Mouse (Mus musculus): ENCODE results near the gene Tnfrsf13b. TPM values are rescaled to one million over a fixed set of nuclear protein-coding genes. Genes with fewer than 3 reads are reported as not detected.

Tnfrsf13b gene
- polyA plus RNA-seq, 1 experiment: 0.49 TPM

DNA sequence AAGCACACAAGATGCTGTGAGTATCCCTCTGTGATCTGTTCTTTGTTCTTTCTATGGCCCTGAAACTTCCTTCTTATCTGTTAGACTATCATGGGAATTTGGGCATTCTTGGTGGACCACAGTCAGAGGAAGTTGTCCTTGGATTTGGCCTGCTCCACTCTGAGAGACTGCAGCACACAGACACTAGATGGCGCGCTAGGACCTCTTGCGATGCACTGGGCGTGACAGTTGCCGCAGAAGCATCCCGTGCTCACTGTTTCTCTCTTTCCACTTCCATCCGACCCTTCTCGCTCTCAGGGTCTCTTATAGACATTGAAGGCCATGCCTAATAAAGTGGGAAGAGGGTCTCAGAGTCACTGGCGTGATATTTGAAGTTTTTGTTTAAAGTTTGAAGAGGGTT is 66.8 kb downstream of the Tnfrsf13b start:
- peaks cover 2% of the 10 kb centered on the region for H3K4me1 ChIP-seq (ENCODE audit: control insufficient read depth)
- no peak for TF ChIP-seq GATA1 (IDR thresholded peaks at IDR 0.05; ENCODE audit: low read length)
- TF ChIP-seq TAL1 (IDR thresholded peaks at IDR 0.05; ENCODE audit: low read length): no peak

DNA sequence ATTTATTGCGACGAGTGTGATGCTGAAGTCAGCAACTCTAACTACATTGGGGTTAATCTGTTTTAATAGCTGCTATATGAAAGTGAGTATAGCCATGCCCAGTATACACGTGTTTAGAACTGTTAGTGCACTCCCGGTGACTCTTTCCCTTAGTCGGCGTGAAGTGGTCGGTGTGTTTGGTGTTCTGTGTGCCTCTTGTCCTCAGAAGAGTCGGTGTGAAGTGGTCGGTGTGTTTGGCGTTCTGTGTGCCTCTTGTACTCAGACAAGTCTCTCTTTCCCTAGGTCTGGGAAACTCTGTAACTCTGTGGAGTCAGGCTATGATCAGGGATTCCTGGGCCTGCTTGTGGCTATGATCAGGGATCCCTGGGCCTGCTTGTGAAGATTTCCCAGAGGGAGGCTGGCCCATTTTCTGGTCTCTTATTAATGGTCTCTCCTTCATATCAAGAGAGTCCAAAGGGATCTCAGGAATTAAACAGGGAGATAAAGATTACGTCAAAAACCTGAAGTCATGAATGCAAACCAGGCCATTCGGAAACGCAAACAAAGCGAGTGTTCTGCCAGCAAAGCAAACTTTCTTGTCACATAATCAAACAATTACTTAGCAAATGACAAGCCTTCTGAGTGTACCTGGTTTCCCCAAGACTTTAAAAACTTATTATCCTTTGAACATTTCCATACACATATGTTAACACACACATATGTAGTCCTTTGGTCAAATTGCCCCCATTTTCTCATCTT is 70.2 kb downstream of the Tnfrsf13b start:
- Histone ChIP-seq H3K27me3 (ENCODE audit: control insufficient read depth) (peaks cover 13% of the 10 kb centered on the region), H3K4me1 (ENCODE audit: control insufficient read depth) (no peaks in the 10 kb centered on the region), H3K36me3 (ENCODE audit: control insufficient read depth) (no peaks in the 10 kb centered on the region), H3K9me3 (ENCODE audit: control insufficient read depth, low read length) (no peaks in the 10 kb centered on the region), H3K4me3 (replicated peaks) (no peak overlapping the region)
- TF ChIP-seq GATA1 (IDR thresholded peaks at IDR 0.05; ENCODE audit: low read length) (no peak), TAL1 (IDR thresholded peaks at IDR 0.05; ENCODE audit: low read length) (no peak)

More for the DNA sequence above, 66.8 kb downstream of the Tnfrsf13b start:
- H3K36me3 ChIP-seq (ENCODE audit: control insufficient read depth): no peaks in the 10 kb centered on the region
- H3K27me3 ChIP-seq (ENCODE audit: control insufficient read depth): peaks cover 13% of the 10 kb centered on the region
- H3K4me3 ChIP-seq (replicated peaks): no peak overlapping the region
- no peaks in the 10 kb centered on the region for H3K9me3 ChIP-seq (ENCODE audit: control insufficient read depth, low read length)

DNA sequence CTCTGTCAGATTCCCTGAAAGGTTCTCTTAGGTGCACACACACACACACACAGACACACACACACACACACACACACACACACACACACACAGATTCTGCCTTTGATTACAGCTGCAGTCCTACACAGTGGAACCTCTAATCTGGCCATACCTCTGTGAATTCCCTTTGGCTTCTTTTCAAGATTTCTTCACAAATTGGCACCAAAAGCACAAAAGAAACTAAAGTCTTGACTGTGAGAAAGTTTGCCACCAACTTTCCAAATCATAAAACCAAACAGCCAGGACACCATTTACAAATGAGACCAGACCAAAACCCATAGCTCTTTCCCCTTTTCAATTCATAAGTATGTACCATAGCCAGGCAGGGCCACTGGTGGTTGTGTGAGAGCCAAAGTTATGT is 71.4 kb downstream of the Tnfrsf13b start:
- H3K9me3 ChIP-seq (ENCODE audit: control insufficient read depth, low read length): no peaks in the 10 kb centered on the region
- H3K4me3 ChIP-seq (replicated peaks): no peak overlapping the region
- H3K4me1 ChIP-seq (ENCODE audit: control insufficient read depth): no peaks in the 10 kb centered on the region
- H3K27me3 ChIP-seq (ENCODE audit: control insufficient read depth): peaks cover 13% of the 10 kb centered on the region
- no peaks in the 10 kb centered on the region for H3K36me3 ChIP-seq (ENCODE audit: control insufficient read depth)
- no peak for TF ChIP-seq GATA1 (IDR thresholded peaks at IDR 0.05; ENCODE audit: low read length)

Other genes starting within 250 kb of the Tnfrsf13b start
- gene Tmem11, start 247.5 kb upstream of the Tnfrsf13b start, polyA plus RNA-seq (2012): 1.3 and 1.8 TPM in 2 replicates
- 15.0 and 24.8 TPM in 2 replicates for gene Natd1, start 212.0 kb upstream of the Tnfrsf13b start, polyA plus RNA-seq (2012)
- 59.8 and 102 TPM in 2 replicates for gene Map2k3, start 194.7 kb upstream of the Tnfrsf13b start, polyA plus RNA-seq (2012)
- 0.05 and 0.08 TPM in 2 replicates for gene Kcnj12, start 104.2 kb upstream of the Tnfrsf13b start, polyA plus RNA-seq (2012)
- gene Usp22, start 48.3 kb downstream of the Tnfrsf13b start, polyA plus RNA-seq (2012): 0.28 and 0.31 TPM in 2 replicates
- not detected in 2 replicates for gene Aldh3a1, start 80.8 kb downstream of the Tnfrsf13b start, polyA plus RNA-seq (2012)
- gene Aldh3a2, start 140.7 kb downstream of the Tnfrsf13b start, polyA plus RNA-seq (2012): 0.12 TPM in 1 of 2 replicates, not detected in the other
- not detected in 2 replicates for gene Slc47a2, start 216.1 kb downstream of the Tnfrsf13b start, polyA plus RNA-seq (2012)

Measured in erythroblast, embryonic 14.5 days (primary cell).